Mouse (Mus musculus): ENCODE results near the gene Ube2g2. TPM values are rescaled to one million over a fixed set of nuclear protein-coding genes. Genes with fewer than 3 reads are reported as not detected.
A peak's percentile ranks its signal among the peaks of the same experiment; 100 is the strongest.

Gene Ube2g2
- polyA plus RNA-seq, 1 experiment from 2014 or later, result 90.9 TPM

- no peak overlapping the region for H3K4me3 ChIP-seq
- H3K9ac ChIP-seq, result no peak overlapping the region
- H3K36me3 ChIP-seq, result peaks cover 63% of the 10 kb centered on the region
- H3K27ac ChIP-seq, result no peak overlapping the region
- no peaks in the 10 kb centered on the region for H3K27me3 ChIP-seq (replicated peaks)
- H3K4me1 ChIP-seq, result peaks cover 11% of the 10 kb centered on the region; the same call in 1 of the 2 replicates
- H3K9me3 ChIP-seq, result no peaks in the 10 kb centered on the region
- 92% methylated on average over 8 of the region's 8 CpGs for WGBS
- no peak overlapping the region for H3K4me2 ChIP-seq (replicated peaks)
- ATAC-seq (ENCODE audit: low FRiP score, low read depth), result no peak
Measured at GRCm38 (mm10) chr10:77610221-77610961, 11.7 kb upstream of the Ube2g2 start.

DNA sequence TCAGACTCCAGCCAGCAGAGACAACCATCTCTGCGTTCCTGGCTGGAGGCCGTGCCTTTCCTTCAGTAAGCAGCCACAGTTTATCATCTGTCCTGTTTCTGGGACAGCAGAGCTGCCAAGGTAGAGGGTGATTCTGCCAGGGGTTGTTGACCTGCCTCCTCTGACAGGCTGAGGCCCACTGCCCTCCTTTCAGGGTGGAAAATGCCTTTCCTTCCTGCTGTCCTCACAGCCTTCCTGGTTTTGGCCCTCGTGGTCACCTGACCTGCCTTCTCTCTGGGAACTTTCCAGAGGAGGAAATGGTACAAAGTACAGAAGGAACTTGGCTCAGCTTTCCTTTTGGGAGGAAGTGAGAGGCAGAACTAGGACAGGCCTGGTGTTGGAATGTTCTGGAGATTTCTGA is 8.7 kb upstream of the Ube2g2 start:
- Histone ChIP-seq H3K36me3 (peaks cover 84% of the 10 kb centered on the region), H3K9ac (no peak overlapping the region)
- WGBS, result 85% methylated on average over 3 of the region's 3 CpGs

DNA sequence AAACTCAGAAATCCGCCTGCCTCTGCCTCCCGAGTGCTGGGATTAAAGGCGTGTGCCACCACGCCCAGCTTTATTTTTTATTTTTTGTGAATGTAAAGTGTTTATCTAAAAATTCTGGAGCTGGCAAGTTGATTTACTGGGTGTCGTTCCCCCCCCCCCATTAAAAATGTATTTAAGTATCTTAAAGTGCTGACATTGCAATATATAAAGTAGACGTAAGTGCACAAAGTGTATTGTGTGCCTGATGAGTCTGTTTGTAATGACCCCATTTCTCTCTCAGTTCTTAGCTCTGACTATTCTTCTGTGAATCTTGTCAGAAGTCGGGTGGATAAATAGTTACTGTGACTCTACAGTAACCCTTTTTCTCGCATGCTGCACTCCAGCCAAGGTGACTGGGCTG is 6.4 kb upstream of the Ube2g2 start:
- Histone ChIP-seq H3K4me1 (no peaks in the 10 kb centered on the region), H3K4me3 (no peak overlapping the region), H3K9me3 (no peaks in the 10 kb centered on the region), H3K4me2 (replicated peaks) (no peak overlapping the region), H3K27me3 (replicated peaks) (no peaks in the 10 kb centered on the region), H3K36me3 (peaks cover 71% of the 10 kb centered on the region), H3K27ac (no peak overlapping the region), H3K9ac (no peak overlapping the region)
- 93% methylated on average over 8 of the region's 8 CpGs for WGBS
- no peak for ATAC-seq (ENCODE audit: low FRiP score, low read depth)

More for the DNA sequence above, 8.7 kb upstream of the Ube2g2 start:
- no peak for ATAC-seq (ENCODE audit: low FRiP score, low read depth)
- Histone ChIP-seq H3K4me1 (no peaks in the 10 kb centered on the region), H3K9me3 (no peaks in the 10 kb centered on the region), H3K4me2 (replicated peaks) (no peak overlapping the region), H3K4me3 (no peak overlapping the region), H3K27ac (no peak overlapping the region), H3K27me3 (replicated peaks) (no peaks in the 10 kb centered on the region)

DNA sequence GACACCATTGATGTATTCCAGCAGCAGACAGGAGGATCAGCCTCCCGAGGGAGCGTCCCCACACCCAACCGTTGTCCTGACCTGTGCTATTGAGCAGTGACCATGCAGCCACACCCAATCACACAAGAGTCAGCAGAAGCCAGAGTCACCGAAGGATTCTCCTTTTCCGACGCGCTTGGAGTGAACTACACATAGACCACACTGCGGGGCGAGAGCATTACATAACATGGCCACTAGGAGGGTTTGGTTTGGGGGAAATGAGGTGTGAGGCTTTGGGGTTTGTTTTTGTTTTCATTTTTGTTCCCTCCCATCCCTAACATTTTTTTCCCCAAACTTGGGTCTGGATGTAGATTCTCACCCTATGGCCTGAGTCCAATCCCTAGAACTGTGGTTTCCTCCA is 5.9 kb upstream of the Ube2g2 start:
- no peaks in the 10 kb centered on the region for H3K9me3 ChIP-seq
- 95% methylated on average over 9 of the region's 9 CpGs for WGBS
- no peaks in the 10 kb centered on the region for H3K27me3 ChIP-seq (replicated peaks)
- peaks cover 66% of the 10 kb centered on the region for H3K36me3 ChIP-seq
- H3K27ac ChIP-seq, result no peak overlapping the region
- H3K9ac ChIP-seq, result no peak overlapping the region
- no peak overlapping the region for H3K4me2 ChIP-seq (replicated peaks)
- ATAC-seq (ENCODE audit: low FRiP score, low read depth), result no peak
- no peak overlapping the region for H3K4me3 ChIP-seq
- no peaks in the 10 kb centered on the region for H3K4me1 ChIP-seq

GRCm38 (mm10) chr10:77616926-77617325 is 5.1 kb upstream of the Ube2g2 start:
- ATAC-seq (ENCODE audit: low FRiP score, low read depth), result no peak

GRCm38 (mm10) chr10:77621546-77621945 is 529 bp upstream of the Ube2g2 start:
- H3K4me1 ChIP-seq, result peaks cover 21% of the 10 kb centered on the region
- H3K9ac ChIP-seq, result peak overlapping the region; percentile 95
- H3K9me3 ChIP-seq, result no peaks in the 10 kb centered on the region
- H3K27ac ChIP-seq, result peak overlapping the region; percentile 46; the same call in 1 of the 2 replicates
- no peak for ATAC-seq (ENCODE audit: low FRiP score, low read depth)
- peak overlapping the region; percentile 94 for H3K4me3 ChIP-seq
- H3K4me2 ChIP-seq (replicated peaks), result peak overlapping the region; percentile 80
- WGBS, result 80% methylated on average over 8 of the region's 8 CpGs
- peaks cover 16% of the 10 kb centered on the region for H3K36me3 ChIP-seq
- H3K27me3 ChIP-seq (replicated peaks), result no peaks in the 10 kb centered on the region

More at GRCm38 (mm10) chr10:77616926-77617325, 5.1 kb upstream of the Ube2g2 start:
- H3K9me3 ChIP-seq, result no peaks in the 10 kb centered on the region
- no peak overlapping the region for H3K4me2 ChIP-seq (replicated peaks)
- H3K27me3 ChIP-seq (replicated peaks), result no peaks in the 10 kb centered on the region
- no peak overlapping the region for H3K4me3 ChIP-seq
- no peaks in the 10 kb centered on the region for H3K4me1 ChIP-seq
- H3K36me3 ChIP-seq, result peaks cover 59% of the 10 kb centered on the region
- WGBS, result 88% methylated on average over 7 of the region's 7 CpGs
- H3K9ac ChIP-seq, result no peak overlapping the region
- no peak overlapping the region for H3K27ac ChIP-seq

DNA sequence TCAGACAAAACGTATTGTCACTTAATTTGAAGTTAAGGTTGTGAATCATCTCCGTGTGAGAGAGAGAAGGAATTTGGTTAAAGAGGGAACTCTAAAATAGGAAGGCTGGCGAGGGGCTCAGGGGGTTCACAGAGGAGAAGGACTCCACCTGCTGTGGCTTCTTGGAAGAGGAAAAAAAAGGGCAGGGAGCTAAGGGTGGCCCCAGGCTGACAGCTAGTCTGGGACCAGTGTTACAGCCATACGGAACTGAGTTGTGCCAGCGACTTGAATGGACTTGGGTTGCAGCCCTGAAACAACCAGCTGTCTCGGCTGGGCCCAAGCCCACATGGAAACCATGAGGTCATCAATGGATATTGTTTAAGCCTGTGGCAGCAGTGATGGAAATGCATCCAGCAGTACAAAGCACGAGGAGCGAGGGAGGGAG is 1.0 kb downstream of the Ube2g2 start:
- 7% methylated on average over 8 of the region's 8 CpGs for WGBS
- Histone ChIP-seq H3K27me3 (replicated peaks) (no peaks in the 10 kb centered on the region), H3K27ac (no peak overlapping the region), H3K36me3 (0 out of 2 replicates have a peak, but pooled peaks cover 3% of the 10 kb centered on the region), H3K4me2 (replicated peaks) (peak overlapping the region; percentile 80), H3K9ac (peak overlapping the region; percentile 95), H3K4me3 (peak overlapping the region; percentile 94), H3K9me3 (no peaks in the 10 kb centered on the region), H3K4me1 (peaks cover 21% of the 10 kb centered on the region)
- ATAC-seq (ENCODE audit: low FRiP score, low read depth), result peak; percentile 52; the same call in 1 of the 2 replicates

DNA sequence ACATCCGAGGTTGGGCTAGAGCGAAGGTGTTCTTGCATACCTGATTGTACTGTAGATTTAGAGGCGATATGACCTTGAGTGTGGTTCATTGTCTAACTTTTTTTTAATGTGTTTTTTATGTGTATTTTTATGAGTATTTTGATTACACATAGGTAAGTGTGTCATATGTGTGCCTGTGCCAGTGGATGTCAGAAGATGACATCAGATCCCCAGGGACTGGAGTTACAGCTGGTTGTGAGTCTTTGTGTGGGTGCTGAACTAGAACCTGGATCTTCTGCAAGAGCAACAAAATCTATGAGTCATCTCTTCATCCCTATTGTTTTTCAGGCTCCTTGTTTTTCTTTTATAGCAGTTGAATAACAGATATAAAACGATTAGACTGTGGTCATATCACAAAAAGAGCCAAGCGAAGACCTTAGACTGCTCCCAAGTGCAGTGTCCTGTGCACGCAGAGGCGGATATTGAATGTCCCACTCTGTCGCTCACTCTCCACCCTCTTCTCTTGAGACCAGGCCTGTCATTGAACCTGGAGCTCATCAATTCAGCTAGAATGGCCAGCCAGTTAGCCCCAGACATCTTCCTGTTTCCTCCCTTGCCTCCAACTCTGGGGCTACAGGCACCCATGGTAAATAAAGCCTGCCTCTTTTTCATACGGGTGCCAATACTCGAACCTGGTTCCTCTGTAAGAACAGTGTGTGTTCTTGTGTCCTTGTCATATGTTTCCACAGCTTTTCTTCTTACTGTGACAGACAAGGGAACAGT is 1.7 kb downstream of the Ube2g2 start:
- H3K27me3 ChIP-seq (replicated peaks), result no peaks in the 10 kb centered on the region
- H3K4me2 ChIP-seq (replicated peaks), result peak overlapping the region; percentile 80
- peak overlapping the region; percentile 94; the same call in 1 of the 2 replicates for H3K4me3 ChIP-seq
- no peaks in the 10 kb centered on the region for H3K9me3 ChIP-seq
- H3K9ac ChIP-seq, result no peak overlapping the region
- no peak for ATAC-seq (ENCODE audit: low FRiP score, low read depth)
- WGBS, result 92% methylated on average over 10 of the region's 10 CpGs
- no peak overlapping the region for H3K27ac ChIP-seq
- H3K4me1 ChIP-seq, result peaks cover 21% of the 10 kb centered on the region
- no peaks in the 10 kb centered on the region for H3K36me3 ChIP-seq

GRCm38 (mm10) chr10:77624570-77624995 is 2.5 kb downstream of the Ube2g2 start:
- peak overlapping the region; percentile 26; the same call in 1 of the 2 replicates for H3K9ac ChIP-seq

GRCm38 (mm10) chr10:77626036-77626435 is 4.0 kb downstream of the Ube2g2 start:
- ATAC-seq (ENCODE audit: low FRiP score, low read depth), result no peak
- Histone ChIP-seq H3K9me3 (no peaks in the 10 kb centered on the region), H3K36me3 (no peaks in the 10 kb centered on the region; the same call in 1 of the 2 replicates), H3K27me3 (replicated peaks) (no peaks in the 10 kb centered on the region), H3K4me3 (no peak overlapping the region), H3K27ac (no peak overlapping the region), H3K9ac (no peak overlapping the region), H3K4me1 (peaks cover 21% of the 10 kb centered on the region), H3K4me2 (replicated peaks) (no peak overlapping the region)
- WGBS, result 86% methylated on average over 7 of the region's 7 CpGs

More at GRCm38 (mm10) chr10:77624570-77624995, 2.5 kb downstream of the Ube2g2 start:
- 0 out of 2 replicates have a peak overlapping the region, but pooled peaks have one; percentile 5 for H3K4me2 ChIP-seq (replicated peaks)
- WGBS, result 83% methylated on average over 7 of the region's 7 CpGs
- no peaks in the 10 kb centered on the region for H3K36me3 ChIP-seq
- no peak overlapping the region for H3K4me3 ChIP-seq
- ATAC-seq (ENCODE audit: low FRiP score, low read depth), result no peak
- no peak overlapping the region for H3K27ac ChIP-seq
- H3K9me3 ChIP-seq, result no peaks in the 10 kb centered on the region
- H3K27me3 ChIP-seq (replicated peaks), result no peaks in the 10 kb centered on the region
- H3K4me1 ChIP-seq, result peaks cover 21% of the 10 kb centered on the region

DNA sequence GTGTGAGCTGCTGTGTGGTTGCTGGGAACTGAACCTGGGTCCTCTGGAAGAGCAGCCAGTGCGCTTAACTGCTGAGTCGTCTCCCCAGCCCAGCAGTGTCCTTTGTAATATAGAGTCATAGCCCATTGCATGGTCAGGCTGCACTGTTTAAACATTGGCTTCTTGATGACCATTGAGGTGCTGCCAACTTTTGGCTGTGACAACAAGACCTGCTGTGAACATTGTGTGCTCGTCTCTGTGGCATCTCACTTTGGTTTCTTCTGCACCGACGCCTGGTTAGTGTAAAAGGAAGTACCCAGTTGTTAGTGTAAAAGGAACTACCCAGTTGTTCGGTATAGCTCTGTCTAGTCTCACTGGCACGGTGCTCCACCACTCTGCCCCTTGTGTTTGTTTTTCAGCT is 4.5 kb downstream of the Ube2g2 start:
- WGBS, result 78% methylated on average over 7 of the region's 7 CpGs
- Histone ChIP-seq H3K9me3 (no peaks in the 10 kb centered on the region), H3K4me1 (peaks cover 21% of the 10 kb centered on the region), H3K27me3 (replicated peaks) (no peaks in the 10 kb centered on the region), H3K36me3 (peaks cover 5% of the 10 kb centered on the region), H3K4me3 (no peak overlapping the region), H3K9ac (no peak overlapping the region), H3K4me2 (replicated peaks) (no peak overlapping the region), H3K27ac (no peak overlapping the region)
- ATAC-seq (ENCODE audit: low FRiP score, low read depth), result no peak

- H3K27me3 ChIP-seq (replicated peaks), result no peaks in the 10 kb centered on the region
Measured at GRCm38 (mm10) chr10:77627497-77627896, 5.4 kb downstream of the Ube2g2 start.

More at GRCm38 (mm10) chr10:77627497-77627896, 5.4 kb downstream of the Ube2g2 start:
- Histone ChIP-seq H3K4me1 (peaks cover 21% of the 10 kb centered on the region), H3K9me3 (no peaks in the 10 kb centered on the region), H3K9ac (no peak overlapping the region), H3K36me3 (peaks cover 12% of the 10 kb centered on the region), H3K27ac (no peak overlapping the region), H3K4me3 (no peak overlapping the region), H3K4me2 (replicated peaks) (no peak overlapping the region)
- ATAC-seq (ENCODE audit: low FRiP score, low read depth), result peak; percentile 76
- 53% methylated on average over 2 of the region's 2 CpGs for WGBS

All from neural tube, embryonic 12.5 days (tissue).